Mouse (Mus musculus): ENCODE measurements at regions not wholly inside any gene's neighbourhood (a gene's known extent, or its start where the extent isn't known, plus 50 kb on each side); places are given as distances from the start of the nearest gene placed in this dataset.

DNA sequence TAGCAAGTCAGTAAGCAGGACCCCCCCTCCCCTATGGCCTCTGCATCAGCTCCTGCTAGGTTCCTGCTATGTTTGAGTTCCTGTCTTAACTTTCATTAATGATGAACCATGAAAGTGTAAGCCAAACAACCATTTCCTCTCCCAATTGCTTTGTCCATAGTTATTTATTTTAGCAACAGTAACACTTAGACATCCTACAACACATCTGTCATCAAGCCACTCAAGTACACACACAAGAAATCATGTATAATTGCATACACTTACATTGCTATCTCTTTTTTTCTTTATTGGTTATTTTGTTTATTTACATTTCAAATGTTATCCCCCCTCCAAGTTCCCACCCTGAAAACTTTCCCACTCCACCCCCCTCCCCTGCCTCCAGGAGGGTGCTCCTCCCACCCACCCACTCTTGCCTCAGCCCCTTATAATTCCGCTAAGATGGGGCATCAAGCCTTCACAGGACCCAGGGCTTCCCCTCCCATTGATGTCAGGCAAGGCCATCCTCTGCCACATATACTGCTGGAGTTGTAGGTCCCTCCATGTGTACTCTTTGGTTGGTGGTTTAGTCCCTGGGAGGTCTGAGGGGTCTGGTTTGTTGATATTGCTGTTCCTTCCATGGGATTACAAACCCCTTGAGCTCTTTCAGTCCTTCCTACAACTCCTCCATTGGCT lies 310.9 kb upstream of the Ccnh start:
- DNase-seq (ENCODE audit: low spot score in 2 of 2): no peak

DNA sequence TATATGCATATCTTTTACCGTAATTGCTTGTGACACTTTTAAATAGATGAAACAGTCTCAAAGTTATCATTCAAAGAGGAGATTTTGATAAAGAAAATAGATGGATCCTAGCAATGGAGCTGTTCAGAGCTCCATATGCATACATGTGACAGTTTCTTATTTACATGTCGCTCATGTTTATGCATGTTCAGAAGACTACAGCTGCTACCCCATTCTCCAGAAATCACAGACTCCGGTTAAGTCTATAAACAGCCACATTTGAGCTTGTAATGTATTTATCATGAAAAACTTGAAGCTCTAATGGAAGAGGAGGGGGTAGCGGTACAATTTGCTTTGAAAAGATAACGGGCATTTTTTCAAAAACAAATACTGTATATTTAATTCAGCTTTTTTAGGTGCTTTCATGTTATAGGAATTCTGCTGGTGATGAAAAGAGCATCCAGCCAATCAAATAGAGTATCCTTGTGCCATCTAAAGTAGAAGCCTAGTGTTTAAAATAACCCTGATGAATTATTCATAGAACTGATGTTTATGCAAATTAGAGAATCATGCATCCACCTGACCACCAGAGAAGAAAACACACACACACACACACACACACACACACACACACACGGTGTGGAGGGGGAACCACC lies 283.7 kb upstream of the Ccnh start:
- DNase-seq (ENCODE audit: low spot score in 2 of 2): no peak

DNA sequence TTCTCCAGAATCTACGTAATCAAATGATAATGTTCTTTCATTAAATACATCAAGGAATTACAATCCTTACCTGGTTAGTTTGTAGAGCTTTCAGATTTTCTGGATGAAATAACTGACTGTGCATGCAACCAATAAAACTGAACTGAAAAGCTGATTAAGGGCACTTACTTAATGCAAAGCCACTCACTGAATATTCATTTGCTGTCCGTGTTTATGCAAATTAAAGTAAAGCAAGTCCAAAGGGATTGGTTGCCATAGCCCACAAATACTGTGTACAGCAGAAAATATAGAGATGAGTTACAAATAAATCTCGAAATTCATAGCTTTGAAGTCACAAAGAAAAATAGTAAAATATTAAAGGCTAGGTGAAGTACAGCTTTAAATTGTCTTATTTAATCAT lies 283.2 kb upstream of the Ccnh start:
- DNase-seq (ENCODE audit: low spot score in 2 of 2): no peak

DNA sequence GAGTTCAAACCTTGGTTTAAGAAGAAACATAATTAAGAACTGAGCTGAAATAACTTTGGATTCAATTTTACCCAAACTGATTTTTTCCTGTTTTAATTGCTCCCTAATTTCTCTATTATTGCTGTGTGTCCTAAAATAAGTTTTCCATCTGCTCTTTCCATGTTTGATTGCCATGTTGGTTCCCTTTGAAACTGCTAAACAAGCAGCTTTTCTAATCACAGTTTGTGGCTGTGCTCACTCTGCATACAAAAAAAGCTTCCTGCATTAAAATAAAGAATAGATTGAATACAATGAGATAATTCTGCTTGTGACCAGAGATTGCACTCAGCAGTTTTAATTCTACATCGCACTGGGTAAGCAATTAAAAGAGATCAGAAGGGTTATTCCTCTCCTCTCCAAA lies 257.9 kb upstream of the Ccnh start:
- no peak for DNase-seq (ENCODE audit: low spot score in 2 of 2)

DNA sequence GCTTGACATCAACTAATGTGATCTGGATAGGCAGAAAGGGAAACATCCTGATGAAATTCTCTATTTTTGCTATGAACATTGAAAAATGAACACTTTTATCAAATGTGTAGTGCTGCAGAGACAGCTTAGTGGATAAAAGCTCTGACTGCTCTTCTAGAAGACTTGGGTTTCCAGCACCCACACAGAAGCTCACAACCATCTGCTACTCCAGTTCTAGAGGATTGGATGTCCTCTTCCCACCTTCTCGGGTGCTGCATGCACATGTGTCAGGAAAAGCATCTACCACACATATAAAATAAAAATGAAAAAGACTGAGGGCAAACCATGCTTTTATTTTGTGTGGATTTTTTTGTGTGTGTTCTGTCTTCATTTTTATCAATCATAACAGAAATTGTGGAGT lies 253.6 kb upstream of the Ccnh start:
- peak in 1 of 2 experiments; percentile 32 for DNase-seq (ENCODE audit: low spot score in 2 of 2)

DNA sequence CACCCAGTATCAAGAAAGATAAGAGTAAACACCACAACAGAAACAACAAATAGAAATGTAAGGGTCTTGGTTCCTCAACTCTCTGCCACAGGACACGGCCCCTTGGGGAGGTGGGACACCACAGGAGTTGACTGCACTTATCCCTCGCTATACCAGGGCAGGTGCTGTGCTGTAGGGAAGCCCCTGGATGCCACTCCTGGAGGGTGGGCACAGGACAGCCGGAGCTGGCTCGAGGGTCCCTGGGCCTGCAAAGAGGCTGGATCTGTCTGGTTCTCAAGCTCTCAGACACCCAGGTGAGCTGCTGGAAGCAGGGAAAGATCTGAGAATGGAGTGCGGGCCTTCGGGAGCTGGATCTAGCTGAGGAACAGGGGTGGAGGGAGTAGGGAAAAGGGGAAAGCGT lies 249.5 kb upstream of the Ccnh start:
- DNase-seq (ENCODE audit: low spot score in 2 of 2): no peak

DNA sequence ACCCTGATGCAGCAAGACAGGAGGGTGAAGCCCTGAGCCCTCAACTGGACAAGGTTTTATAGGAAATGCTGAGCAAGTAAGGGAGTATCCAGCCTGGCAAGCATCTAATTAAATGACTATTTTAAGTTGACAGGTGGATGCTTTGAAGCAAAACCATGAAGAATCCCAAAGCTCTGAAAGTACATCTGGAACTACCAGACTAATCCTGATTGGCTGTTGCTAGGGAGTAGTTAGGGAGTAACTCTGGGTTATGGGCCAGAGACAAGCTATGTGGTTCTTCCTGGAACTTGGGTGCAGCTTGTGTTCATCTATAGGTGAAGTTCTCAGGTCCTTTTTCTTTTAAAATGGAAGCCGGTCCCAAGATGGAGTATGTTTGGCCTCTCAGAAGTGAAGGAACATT lies 248.3 kb upstream of the Ccnh start:
- no peak for DNase-seq (ENCODE audit: low spot score in 2 of 2)

DNA sequence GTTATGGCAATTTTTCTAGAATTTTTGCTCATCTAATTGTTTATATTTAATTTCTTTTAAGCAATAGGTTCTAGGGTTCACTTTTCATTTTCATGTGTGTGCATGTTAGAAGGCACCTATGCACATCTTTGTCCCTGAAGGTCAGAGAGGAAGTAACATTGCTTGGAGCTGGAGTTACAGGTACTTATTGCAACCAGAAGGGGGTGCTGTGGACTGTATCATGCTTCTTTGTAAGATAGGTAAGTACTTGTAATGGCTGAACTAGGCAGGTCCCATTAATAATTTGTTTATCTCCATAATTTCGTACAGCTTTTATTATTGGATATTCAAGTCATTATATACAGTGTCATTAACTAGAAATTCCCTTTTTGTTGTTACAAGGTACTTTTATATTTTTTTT lies 238.3 kb upstream of the Ccnh start:
- no peak for DNase-seq (ENCODE audit: low spot score in 2 of 2)

DNA sequence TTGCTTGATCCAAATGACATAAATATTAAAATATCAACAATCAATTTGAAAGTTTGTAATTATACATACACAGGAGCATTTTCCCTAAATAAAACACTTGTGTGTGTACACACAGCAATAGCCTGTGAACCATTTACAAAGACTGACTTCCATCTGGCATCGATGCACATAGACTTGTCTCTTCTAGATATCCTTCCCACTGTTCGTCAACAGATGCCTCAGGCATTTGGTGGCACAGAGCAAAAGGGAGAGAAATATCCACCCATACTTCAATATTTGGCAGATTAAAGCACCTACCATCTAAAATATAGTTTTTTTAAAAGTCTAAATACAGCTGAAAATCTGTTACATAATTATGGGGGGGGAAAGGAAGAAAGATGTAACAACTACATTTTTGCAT lies 236.0 kb upstream of the Ccnh start:
- DNase-seq (ENCODE audit: low spot score in 2 of 2): no peak

DNA sequence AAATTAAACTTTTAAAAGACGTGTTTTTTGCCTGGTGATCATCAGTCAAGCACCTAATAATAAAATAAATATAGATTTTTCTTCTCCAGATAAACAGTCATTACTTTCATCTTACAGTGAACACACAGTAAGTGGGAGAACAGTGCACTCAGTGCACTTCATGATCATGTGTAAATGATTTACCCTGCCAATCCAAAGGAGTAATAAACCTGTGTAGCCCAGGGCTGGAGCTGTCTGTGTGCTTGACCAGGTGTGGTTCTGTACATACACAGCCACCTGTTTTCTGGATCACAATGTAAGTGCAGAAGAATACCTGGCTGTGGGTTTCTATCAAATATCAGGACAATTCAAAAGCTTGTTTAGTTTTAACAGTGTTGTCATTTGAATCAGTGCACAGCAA lies 235.4 kb upstream of the Ccnh start:
- DNase-seq (ENCODE audit: low spot score in 2 of 2): no peak

DNA sequence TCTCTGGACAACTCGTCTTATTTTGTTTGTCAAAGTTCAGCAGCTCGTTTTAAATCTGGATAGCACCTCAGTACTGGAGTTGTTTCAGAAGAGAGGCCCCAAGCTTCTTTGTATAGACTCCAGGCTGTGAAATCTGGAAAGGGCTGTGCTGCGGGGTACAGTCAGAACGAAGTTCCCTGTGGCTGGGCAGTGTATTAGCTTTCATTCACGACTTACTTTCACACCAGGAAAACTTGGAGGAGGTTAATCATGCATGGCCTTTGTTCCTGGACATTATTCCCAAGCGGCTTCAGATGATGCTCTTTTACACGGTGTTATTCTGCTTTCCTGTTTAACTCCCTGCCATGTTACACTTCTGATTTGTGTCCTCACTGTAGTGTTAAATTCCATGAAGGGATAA lies 220.3 kb upstream of the Ccnh start:
- DNase-seq (ENCODE audit: low spot score in 2 of 2): no peak
